Mouse (Mus musculus) forebrain, embryonic 15.5 days (tissue): ENCODE results near the gene Fam76a. TPM values are rescaled to one million over a fixed set of nuclear protein-coding genes. Genes with fewer than 3 reads are reported as not detected.
A peak's percentile ranks its signal among the peaks of the same experiment; 100 is the strongest.

Source experiments
- ATAC-seq: fragments of 200-750 bp; cut with Nextera tagmentation; replicated peaks from 2 replicates; pipeline ENCODE4 v1.8.0; 2017; ENCODE audit warnings: mild to moderate bottlenecking, moderate TSS enrichment, moderate library complexity
- H3K27ac ChIP-seq: fragments of 300-500 bp; sonication (generic); replicated peaks from 2 replicates; pipeline ENCODE4 v1.5.1; 2015; ENCODE audit warnings: mild to moderate bottlenecking, inconsistent platforms
- H3K27me3 ChIP-seq: fragments of 300-500 bp; sonication (generic); 2 replicates; pipeline ENCODE4 v1.6.1; 2015; ENCODE audit warnings: inconsistent platforms
- H3K36me3 ChIP-seq: fragments of 300-500 bp; sonication (generic); 2 replicates; pipeline ENCODE4 v1.6.1; 2015; ENCODE audit warnings: mild to moderate bottlenecking, inconsistent platforms
- H3K4me1 ChIP-seq: fragments of 300-500 bp; sonication (generic); 2 replicates; pipeline ENCODE4 v1.6.1; 2015; ENCODE audit warnings: inconsistent platforms
- H3K4me2 ChIP-seq: fragments of 300-500 bp; sonication (generic); replicated peaks from 2 replicates; pipeline ENCODE4 v1.6.1; 2015; ENCODE audit warnings: mild to moderate bottlenecking, inconsistent platforms
- H3K4me3 ChIP-seq: fragments of 300-500 bp; sonication (generic); 2 replicates; pipeline ENCODE4 v1.5.1; 2015; ENCODE audit warnings: mild to moderate bottlenecking, inconsistent platforms
- H3K9ac ChIP-seq: fragments of 300-500 bp; sonication (generic); replicated peaks from 2 replicates; pipeline ENCODE4 v1.6.1; 2015; ENCODE audit warnings: mild to moderate bottlenecking, inconsistent platforms
- H3K9me3 ChIP-seq: fragments of 300-500 bp; sonication (generic); 2 replicates; pipeline ENCODE4 v1.6.1; 2016; ENCODE audit warnings: inconsistent platforms
- WGBS: fragments of 180-500 bp; shearing (Covaris S2); methylation state at CpG from one replicate; pipeline ENCODE4 v1.1.7; 2015; ENCODE audit warnings: mixed read lengths; 5-methylcytosine and 5-hydroxymethylcytosine counted together
- polyA plus RNA-seq: library from polyadenylated mRNA; unstranded; fragments of >200 nt; fragmentation: Nextera tagmentation; extraction: Ambion mirVana; gene quantifications from 2 replicates; pipeline ENCODE4 v1.2.1, GENCODE M21; 2015

Fam76a gene
- polyA plus RNA-seq, 1 experiment from 2014 or later = 52.4 TPM

- H3K9me3 ChIP-seq = no peaks in the 10 kb centered on the region
- ATAC-seq = no peak
- no peak overlapping the region for H3K9ac ChIP-seq
- peaks cover 86% of the 10 kb centered on the region for H3K36me3 ChIP-seq
- 90% methylated on average over 6 of the region's 6 CpGs for WGBS
- no peak overlapping the region for H3K27ac ChIP-seq
- H3K27me3 ChIP-seq = no peaks in the 10 kb centered on the region
- H3K4me2 ChIP-seq = no peak overlapping the region
- H3K4me3 ChIP-seq = no peak overlapping the region
- no peaks in the 10 kb centered on the region for H3K4me1 ChIP-seq
Observed at GRCm38 (mm10) chr4:132912156-132912555, 10.2 kb downstream of the Fam76a start.

GRCm38 (mm10) chr4:132905843-132906360, 16.5 kb downstream of the Fam76a start:
- H3K27ac ChIP-seq = no peak overlapping the region
- 91% methylated on average over 5 of the region's 5 CpGs for WGBS
- no peak for ATAC-seq

GRCm38 (mm10) chr4:132904765-132905309, 17.5 kb downstream of the Fam76a start:
- Histone ChIP-seq H3K36me3 (peaks cover 67% of the 10 kb centered on the region), H3K4me1 (no peaks in the 10 kb centered on the region), H3K27ac (no peak overlapping the region), H3K27me3 (no peaks in the 10 kb centered on the region), H3K9me3 (no peaks in the 10 kb centered on the region), H3K4me2 (no peak overlapping the region), H3K9ac (no peak overlapping the region), H3K4me3 (no peak overlapping the region)
- 91% methylated on average over 9 of the region's 9 CpGs for WGBS
- ATAC-seq = no peak

More at GRCm38 (mm10) chr4:132905843-132906360, 16.5 kb downstream of the Fam76a start:
- Histone ChIP-seq H3K9me3 (no peaks in the 10 kb centered on the region), H3K4me2 (no peak overlapping the region), H3K9ac (no peak overlapping the region), H3K4me1 (no peaks in the 10 kb centered on the region), H3K36me3 (peaks cover 70% of the 10 kb centered on the region), H3K27me3 (no peaks in the 10 kb centered on the region), H3K4me3 (no peak overlapping the region)

GRCm38 (mm10) chr4:132904071-132904470, 18.3 kb downstream of the Fam76a start:
- no peak for ATAC-seq
- Histone ChIP-seq H3K4me2 (no peak overlapping the region), H3K4me3 (no peak overlapping the region), H3K9me3 (no peaks in the 10 kb centered on the region), H3K27me3 (no peaks in the 10 kb centered on the region), H3K36me3 (peaks cover 59% of the 10 kb centered on the region), H3K27ac (no peak overlapping the region), H3K4me1 (no peaks in the 10 kb centered on the region), H3K9ac (no peak overlapping the region)
- WGBS = 88% methylated on average over 2 of the region's 2 CpGs

GRCm38 (mm10) chr4:132898197-132898596, 24.2 kb downstream of the Fam76a start:
- no peak for ATAC-seq
- Histone ChIP-seq H3K27ac (no peak overlapping the region), H3K36me3 (peaks cover 21% of the 10 kb centered on the region), H3K4me3 (no peak overlapping the region), H3K9ac (no peak overlapping the region), H3K9me3 (no peaks in the 10 kb centered on the region), H3K4me1 (no peaks in the 10 kb centered on the region), H3K27me3 (no peaks in the 10 kb centered on the region), H3K4me2 (no peak overlapping the region)
- 92% methylated on average over 9 of the region's 9 CpGs for WGBS

GRCm38 (mm10) chr4:132894402-132894801, 28.0 kb downstream of the Fam76a start:
- ATAC-seq = no peak
- Histone ChIP-seq H3K9me3 (no peaks in the 10 kb centered on the region), H3K36me3 (no peaks in the 10 kb centered on the region), H3K4me1 (no peaks in the 10 kb centered on the region), H3K4me2 (no peak overlapping the region), H3K27me3 (no peaks in the 10 kb centered on the region), H3K9ac (no peak overlapping the region), H3K4me3 (no peak overlapping the region), H3K27ac (no peak overlapping the region)
- 6% methylated on average over 7 of the region's 7 CpGs for WGBS

- Histone ChIP-seq H3K4me3 (peak overlapping the region; percentile 90), H3K4me2 (peak overlapping the region; percentile 74), H3K4me1 (peaks cover 36% of the 10 kb centered on the region), H3K9ac (peak overlapping the region; percentile 86), H3K9me3 (no peaks in the 10 kb centered on the region), H3K36me3 (peaks cover 3% of the 10 kb centered on the region; the same call in 1 of the 2 replicates), H3K27ac (peak overlapping the region; percentile 61), H3K27me3 (no peaks in the 10 kb centered on the region)
- peak; percentile 36; the same call in 1 of the 2 replicates for ATAC-seq
- 10% methylated on average over 9 of the region's 9 CpGs for WGBS
Observed at GRCm38 (mm10) chr4:132884844-132885374, 37.4 kb downstream of the Fam76a start.

GRCm38 (mm10) chr4:132884064-132884843, 38.1 kb downstream of the Fam76a start, which contains the start of gene Stx12:
Gene Stx12 (minus strand): TSS chr4:132884509.
- Histone ChIP-seq H3K27ac (peak within 1 kb of the TSS; percentile 61), H3K36me3 (peaks cover 3% of the 10 kb centered on the region; the same call in 1 of the 2 replicates), H3K9me3 (no peaks in the 10 kb centered on the region), H3K4me2 (peak within 1 kb of the TSS; percentile 74), H3K4me1 (peaks cover 36% of the 10 kb centered on the region), H3K4me3 (peak within 1 kb of the TSS; percentile 90), H3K27me3 (no peaks in the 10 kb centered on the region), H3K9ac (peak within 1 kb of the TSS; percentile 86)
- WGBS = under 1% methylated on average over 71 of the region's 72 CpGs
- peak; percentile 97 for ATAC-seq

GRCm38 (mm10) chr4:132883561-132884063, 38.7 kb downstream of the Fam76a start:
- no peaks in the 10 kb centered on the region for H3K27me3 ChIP-seq
- peak overlapping the region; percentile 61 for H3K27ac ChIP-seq
- H3K4me1 ChIP-seq = peaks cover 36% of the 10 kb centered on the region
- peaks cover 3% of the 10 kb centered on the region; the same call in 1 of the 2 replicates for H3K36me3 ChIP-seq
- no peak for ATAC-seq
- peak overlapping the region; percentile 90 for H3K4me3 ChIP-seq
- peak overlapping the region; percentile 74 for H3K4me2 ChIP-seq
- H3K9me3 ChIP-seq = no peaks in the 10 kb centered on the region
- 3% methylated on average over 21 of the region's 21 CpGs for WGBS
- peak overlapping the region; percentile 86 for H3K9ac ChIP-seq

- Histone ChIP-seq H3K27ac (no peak overlapping the region), H3K4me3 (no peak overlapping the region), H3K27me3 (no peaks in the 10 kb centered on the region), H3K9ac (no peak overlapping the region), H3K36me3 (peaks cover 16% of the 10 kb centered on the region), H3K9me3 (no peaks in the 10 kb centered on the region), H3K4me1 (no peaks in the 10 kb centered on the region), H3K4me2 (no peak overlapping the region)
- no peak for ATAC-seq
- 88% methylated on average over 7 of the region's 7 CpGs for WGBS
Observed at GRCm38 (mm10) chr4:132874363-132875097, 47.8 kb downstream of the Fam76a start.

- H3K4me2 ChIP-seq = no peak overlapping the region
- H3K9me3 ChIP-seq = no peaks in the 10 kb centered on the region
- peaks cover 22% of the 10 kb centered on the region for H3K36me3 ChIP-seq
- H3K4me3 ChIP-seq = no peak overlapping the region
- no peak overlapping the region for H3K9ac ChIP-seq
- no peak overlapping the region for H3K27ac ChIP-seq
- no peaks in the 10 kb centered on the region for H3K27me3 ChIP-seq
- ATAC-seq = no peak
- WGBS = 91% methylated on average over 11 of the region's 11 CpGs
- no peaks in the 10 kb centered on the region for H3K4me1 ChIP-seq
Observed at GRCm38 (mm10) chr4:132873481-132874362, 48.6 kb downstream of the Fam76a start.
